Mouse (Mus musculus): ENCODE data around the gene Bcl6b. TPM values are rescaled to one million over a fixed set of nuclear protein-coding genes. Genes with fewer than 3 reads are reported as not detected.

The Bcl6b gene
- polyA plus RNA-seq, 1 experiment from 2014 or later = 4.9 TPM

DNA sequence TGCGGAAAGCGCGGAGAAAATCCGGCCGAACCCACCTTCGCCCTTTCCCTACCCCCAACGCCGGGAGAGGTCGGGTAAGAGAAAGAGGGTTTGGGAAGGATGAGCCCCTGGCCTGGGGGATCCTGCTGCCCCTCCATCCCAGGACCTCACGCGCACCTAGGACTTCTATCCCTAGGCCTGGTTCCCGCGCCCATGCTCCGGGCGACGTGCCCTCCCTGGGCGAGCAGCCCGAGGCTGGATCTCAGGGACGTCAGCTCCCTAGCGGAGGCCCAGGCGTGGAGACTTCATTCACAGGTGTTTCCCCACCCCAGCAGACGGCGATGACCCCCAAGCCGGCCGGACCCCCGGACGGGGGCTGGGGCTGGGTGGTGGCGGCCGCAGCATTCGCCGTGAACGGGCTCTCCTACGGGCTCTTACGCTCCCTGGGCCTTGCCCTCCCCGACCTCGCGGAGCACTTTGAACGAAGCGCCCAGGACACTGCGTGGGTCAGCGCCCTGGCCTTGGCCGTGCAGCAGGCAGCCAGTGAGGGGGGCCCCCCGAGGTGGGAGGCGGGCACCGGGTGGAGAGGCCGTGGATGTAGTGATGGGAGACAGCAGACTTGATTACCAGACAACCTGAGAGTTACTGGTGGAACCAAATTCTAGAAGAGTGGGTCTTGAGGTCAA is 15.3 kb downstream of the Bcl6b start:
- DNase-seq (ENCODE audit: low spot score) = peak; percentile 63
- Histone ChIP-seq H3K9me3 (ENCODE audit: control insufficient read depth, low read length) (no peaks in the 10 kb centered on the region), H3K27ac (ENCODE audit: low read depth, low read length) (no peak overlapping the region), H3K4me2 (ENCODE audit: low read depth, low read length, severe bottlenecking) (peak overlapping the region; percentile 26), H3K27me3 (ENCODE audit: control insufficient read depth, insufficient read depth, low read length) (peaks cover 32% of the 10 kb centered on the region), H3K4me3 (ENCODE audit: low read depth, low read length) (peak overlapping the region; percentile 3), H3K9ac (ENCODE audit: low read length) (no peak overlapping the region), H3K4me1 (replicated peaks; ENCODE audit: control insufficient read depth, insufficient read depth, low read length) (peaks cover 8% of the 10 kb centered on the region; the same call in 1 of the 2 replicates), H3K36me3 (ENCODE audit: control insufficient read depth, insufficient read depth, low read length) (no peaks in the 10 kb centered on the region)
- under 1% methylated on average over 46 of the region's 46 CpGs for WGBS
- ATAC-seq (replicated peaks; ENCODE audit: low FRiP score) = no peak

DNA sequence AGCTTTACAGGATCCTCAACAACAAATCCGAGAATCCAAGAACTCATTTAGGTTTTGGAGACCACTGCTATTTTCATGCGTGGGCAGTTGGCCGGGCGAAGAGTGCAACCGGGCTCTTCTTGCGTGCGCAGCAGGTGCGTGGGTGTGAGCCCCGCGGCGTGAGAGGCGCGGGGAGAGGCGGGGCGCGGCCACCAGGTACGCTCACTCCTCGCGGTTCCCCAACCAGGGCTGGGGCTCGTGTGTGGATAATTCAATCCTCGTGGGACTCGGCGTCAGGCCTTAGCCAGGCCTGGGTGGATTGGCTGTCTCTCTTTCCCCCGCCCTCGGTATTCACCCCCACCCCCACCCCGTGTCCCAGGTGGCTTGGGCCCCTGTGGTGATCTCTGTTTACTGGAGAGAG is 15.9 kb downstream of the Bcl6b start:
- Histone ChIP-seq H3K4me2 (ENCODE audit: low read depth, low read length, severe bottlenecking) (peak overlapping the region; percentile 26), H3K9ac (ENCODE audit: low read length) (no peak overlapping the region), H3K36me3 (ENCODE audit: control insufficient read depth, insufficient read depth, low read length) (no peaks in the 10 kb centered on the region), H3K4me1 (replicated peaks; ENCODE audit: control insufficient read depth, insufficient read depth, low read length) (peaks cover 8% of the 10 kb centered on the region; the same call in 1 of the 2 replicates), H3K4me3 (ENCODE audit: low read depth, low read length) (peak overlapping the region; percentile 3; the same call in 1 of the 2 replicates), H3K27me3 (ENCODE audit: control insufficient read depth, insufficient read depth, low read length) (peaks cover 32% of the 10 kb centered on the region), H3K27ac (ENCODE audit: low read depth, low read length) (no peak overlapping the region), H3K9me3 (ENCODE audit: control insufficient read depth, low read length) (no peaks in the 10 kb centered on the region)
- peak; percentile 54 for DNase-seq (ENCODE audit: low spot score)
- 4% methylated on average over 26 of the region's 26 CpGs for WGBS
- ATAC-seq (replicated peaks; ENCODE audit: low FRiP score) = no peak

DNA sequence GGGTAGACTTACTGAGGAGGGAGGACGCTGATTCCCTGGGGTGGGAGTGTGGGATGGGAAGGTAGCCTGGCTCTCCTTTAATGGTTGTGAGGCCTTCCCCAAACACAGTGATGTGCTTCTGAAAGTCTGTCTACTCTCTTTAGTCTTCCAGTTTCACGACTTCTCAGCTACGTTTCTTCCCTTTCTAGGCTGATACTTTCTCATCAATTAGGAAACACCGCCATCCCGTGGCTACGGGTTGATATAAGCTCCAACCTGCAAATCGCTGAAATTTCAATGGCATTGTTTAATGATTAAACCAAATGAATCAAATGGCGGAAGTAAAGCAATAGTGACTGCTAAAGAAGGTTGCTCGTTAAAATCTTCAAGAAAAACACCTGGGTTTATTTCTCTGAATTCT is 16.7 kb downstream of the Bcl6b start:
- H3K9ac ChIP-seq (ENCODE audit: low read length) = no peak overlapping the region
- H3K9me3 ChIP-seq (ENCODE audit: control insufficient read depth, low read length) = no peaks in the 10 kb centered on the region
- H3K27me3 ChIP-seq (ENCODE audit: control insufficient read depth, insufficient read depth, low read length) = peaks cover 32% of the 10 kb centered on the region
- no peak overlapping the region for H3K4me2 ChIP-seq (ENCODE audit: low read depth, low read length, severe bottlenecking)
- H3K36me3 ChIP-seq (ENCODE audit: control insufficient read depth, insufficient read depth, low read length) = no peaks in the 10 kb centered on the region
- ATAC-seq (replicated peaks; ENCODE audit: low FRiP score) (no peak), DNase-seq (ENCODE audit: low spot score) (peak; percentile 68)
- H3K4me3 ChIP-seq (ENCODE audit: low read depth, low read length) = no peak overlapping the region
- WGBS = 9% methylated on average over 9 of the region's 9 CpGs
- H3K4me1 ChIP-seq (replicated peaks; ENCODE audit: control insufficient read depth, insufficient read depth, low read length) = peaks cover 8% of the 10 kb centered on the region; the same call in 1 of the 2 replicates
- no peak overlapping the region for H3K27ac ChIP-seq (ENCODE audit: low read depth, low read length)

DNA sequence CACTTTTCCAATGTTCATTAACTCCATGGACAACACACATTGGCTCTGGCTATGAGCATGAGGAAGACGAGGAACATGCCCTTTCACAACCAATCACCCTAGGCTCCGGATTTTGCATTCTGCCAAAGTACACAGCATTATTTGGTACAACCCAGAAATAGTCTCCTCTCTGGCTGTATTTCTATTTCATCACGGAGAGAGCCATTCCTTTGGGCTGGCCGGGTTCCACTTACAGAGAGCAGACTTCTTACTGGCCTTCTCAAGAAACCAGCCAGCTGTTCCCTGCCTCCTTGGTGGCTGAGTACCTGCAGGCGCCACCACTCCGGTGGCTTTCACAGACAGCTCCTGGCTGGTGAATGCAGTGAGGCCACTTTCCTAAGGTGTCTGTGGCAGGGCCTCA is 17.2 kb downstream of the Bcl6b start, which contains the start of gene Slc16a11:
Gene Slc16a11 (plus strand): TSS at position 330 of the 400 bp plus-strand sequence.
- Histone ChIP-seq H3K4me2 (ENCODE audit: low read depth, low read length, severe bottlenecking) (no peak within 1 kb of the TSS), H3K27ac (ENCODE audit: low read depth, low read length) (no peak within 1 kb of the TSS), H3K36me3 (ENCODE audit: control insufficient read depth, insufficient read depth, low read length) (no peaks in the 10 kb centered on the region), H3K9ac (ENCODE audit: low read length) (no peak within 1 kb of the TSS), H3K9me3 (ENCODE audit: control insufficient read depth, low read length) (no peaks in the 10 kb centered on the region), H3K4me1 (replicated peaks; ENCODE audit: control insufficient read depth, insufficient read depth, low read length) (peaks cover 8% of the 10 kb centered on the region; the same call in 1 of the 2 replicates), H3K4me3 (ENCODE audit: low read depth, low read length) (no peak within 1 kb of the TSS), H3K27me3 (ENCODE audit: control insufficient read depth, insufficient read depth, low read length) (peaks cover 32% of the 10 kb centered on the region)
- 72% methylated on average over 6 of the region's 6 CpGs for WGBS
- ATAC-seq (replicated peaks; ENCODE audit: low FRiP score) (no peak), DNase-seq (ENCODE audit: low spot score) (no peak)

GRCm38 (mm10) chr11:70211972-70212371 is 17.6 kb downstream of the Bcl6b start:
- peaks cover 32% of the 10 kb centered on the region for H3K27me3 ChIP-seq (ENCODE audit: control insufficient read depth, insufficient read depth, low read length)
- H3K4me2 ChIP-seq (ENCODE audit: low read depth, low read length, severe bottlenecking) = no peak overlapping the region
- ATAC-seq (replicated peaks; ENCODE audit: low FRiP score) = no peak
- H3K27ac ChIP-seq (ENCODE audit: low read depth, low read length) = no peak overlapping the region
- peaks cover 8% of the 10 kb centered on the region; the same call in 1 of the 2 replicates for H3K4me1 ChIP-seq (replicated peaks; ENCODE audit: control insufficient read depth, insufficient read depth, low read length)
- no peak overlapping the region for H3K4me3 ChIP-seq (ENCODE audit: low read depth, low read length)
- no peaks in the 10 kb centered on the region for H3K9me3 ChIP-seq (ENCODE audit: control insufficient read depth, low read length)
- 79% methylated on average over 6 of the region's 6 CpGs for WGBS
- no peak overlapping the region for H3K9ac ChIP-seq (ENCODE audit: low read length)
- no peaks in the 10 kb centered on the region for H3K36me3 ChIP-seq (ENCODE audit: control insufficient read depth, insufficient read depth, low read length)
- DNase-seq (ENCODE audit: low spot score) = no peak

- Histone ChIP-seq H3K4me2 (ENCODE audit: low read depth, low read length, severe bottlenecking) (no peak overlapping the region), H3K27me3 (ENCODE audit: control insufficient read depth, insufficient read depth, low read length) (peaks cover 26% of the 10 kb centered on the region), H3K27ac (ENCODE audit: low read depth, low read length) (no peak overlapping the region), H3K9me3 (ENCODE audit: control insufficient read depth, low read length) (no peaks in the 10 kb centered on the region), H3K4me3 (ENCODE audit: low read depth, low read length) (no peak overlapping the region), H3K4me1 (replicated peaks; ENCODE audit: control insufficient read depth, insufficient read depth, low read length) (peaks cover 8% of the 10 kb centered on the region; the same call in 1 of the 2 replicates), H3K36me3 (ENCODE audit: control insufficient read depth, insufficient read depth, low read length) (no peaks in the 10 kb centered on the region), H3K9ac (ENCODE audit: low read length) (no peak overlapping the region)
- no peak for ATAC-seq (replicated peaks; ENCODE audit: low FRiP score)
- DNase-seq (ENCODE audit: low spot score) = no peak
- WGBS = 90% methylated on average over 2 of the region's 2 CpGs
Observed at GRCm38 (mm10) chr11:70210681-70211080, 18.9 kb downstream of the Bcl6b start.

DNA sequence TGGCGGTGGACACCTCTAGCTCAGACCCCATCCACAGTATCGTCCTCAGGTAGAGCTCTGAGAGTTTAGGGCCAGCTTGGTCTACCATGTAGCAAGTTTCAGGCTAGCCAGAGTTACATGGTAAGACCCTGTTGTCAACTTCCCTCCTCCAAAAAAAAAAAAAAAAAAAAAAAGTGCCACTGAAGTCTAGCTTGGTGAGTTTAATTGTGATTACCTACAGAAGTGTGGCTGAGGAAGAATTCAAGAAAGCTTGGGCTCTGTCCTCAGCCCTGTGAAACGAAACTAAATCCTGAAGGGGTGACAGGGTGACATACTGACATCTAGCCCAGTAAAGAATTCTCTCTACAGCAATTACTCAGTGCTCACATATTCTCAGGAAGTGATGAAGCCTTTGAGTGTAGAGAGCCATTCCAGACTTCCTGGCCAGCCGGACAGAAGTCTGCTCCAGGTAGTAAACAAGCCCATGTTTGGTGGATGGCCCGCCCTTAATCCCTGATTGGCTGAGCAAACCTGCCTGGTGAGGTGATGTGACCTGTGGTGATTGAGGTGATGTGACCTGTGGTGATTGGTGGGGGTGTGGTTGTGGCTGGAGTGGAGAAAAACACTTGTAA is 20.7 kb downstream of the Bcl6b start:
- Histone ChIP-seq H3K27me3 (ENCODE audit: control insufficient read depth, insufficient read depth, low read length) (peaks cover 8% of the 10 kb centered on the region), H3K9me3 (ENCODE audit: control insufficient read depth, low read length) (no peaks in the 10 kb centered on the region), H3K4me1 (replicated peaks; ENCODE audit: control insufficient read depth, insufficient read depth, low read length) (peaks cover 3% of the 10 kb centered on the region; the same call in 1 of the 2 replicates), H3K36me3 (ENCODE audit: control insufficient read depth, insufficient read depth, low read length) (no peaks in the 10 kb centered on the region), H3K27ac (ENCODE audit: low read depth, low read length) (no peak overlapping the region), H3K4me3 (ENCODE audit: low read depth, low read length) (no peak overlapping the region), H3K9ac (ENCODE audit: low read length) (no peak overlapping the region), H3K4me2 (ENCODE audit: low read depth, low read length, severe bottlenecking) (no peak overlapping the region)
- ATAC-seq (replicated peaks; ENCODE audit: low FRiP score) (no peak), DNase-seq (ENCODE audit: low spot score) (no peak)
- WGBS = 86% methylated on average over 5 of the region's 5 CpGs

DNA sequence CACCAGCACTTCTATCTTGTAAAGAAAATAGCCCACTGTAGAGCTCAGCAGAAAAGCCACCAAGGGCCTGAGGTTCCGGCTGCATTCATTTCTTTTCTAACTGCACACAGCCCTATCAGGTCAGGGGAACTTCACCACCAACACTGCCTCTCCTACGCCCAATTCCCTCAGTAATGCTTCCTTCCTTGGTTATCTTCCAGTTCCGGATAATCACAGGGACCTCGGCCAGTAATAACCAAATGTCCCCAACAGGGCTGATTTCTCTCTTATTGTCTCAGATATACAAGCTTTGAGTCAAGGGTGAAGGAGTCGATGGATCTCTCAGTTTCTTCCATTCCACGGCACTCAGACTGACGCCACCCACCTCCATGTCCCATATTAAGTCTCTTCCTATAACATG is 22.3 kb downstream of the Bcl6b start:
- no peaks in the 10 kb centered on the region for H3K4me1 ChIP-seq (replicated peaks; ENCODE audit: control insufficient read depth, insufficient read depth, low read length)
- H3K9ac ChIP-seq (ENCODE audit: low read length) = no peak overlapping the region
- DNase-seq (ENCODE audit: low spot score) = no peak
- H3K4me3 ChIP-seq (ENCODE audit: low read depth, low read length) = no peak overlapping the region
- H3K9me3 ChIP-seq (ENCODE audit: control insufficient read depth, low read length) = no peaks in the 10 kb centered on the region
- ATAC-seq (replicated peaks; ENCODE audit: low FRiP score) = no peak
- no peak overlapping the region for H3K27ac ChIP-seq (ENCODE audit: low read depth, low read length)
- no peak overlapping the region for H3K4me2 ChIP-seq (ENCODE audit: low read depth, low read length, severe bottlenecking)
- no peaks in the 10 kb centered on the region for H3K36me3 ChIP-seq (ENCODE audit: control insufficient read depth, insufficient read depth, low read length)
- no peaks in the 10 kb centered on the region for H3K27me3 ChIP-seq (ENCODE audit: control insufficient read depth, insufficient read depth, low read length)
- 90% methylated on average over 7 of the region's 7 CpGs for WGBS

Measured in forebrain, embryonic 11.5 days (tissue).